Mouse (Mus musculus): Measurements from ENCODE around the gene Pigk. TPM values are rescaled to one million over a fixed set of nuclear protein-coding genes. Genes with fewer than 3 reads are reported as not detected.
A peak's percentile ranks its signal among the peaks of the same experiment; 100 is the strongest.
"Not testable (repeated sequence)": the region's sequence is repeated elsewhere in the genome, so short reads cannot be mapped to it uniquely, and the experiment has no call there.

The Pigk gene
- polyA plus RNA-seq, 1 experiment from 2014 or later = 47.2 TPM

GRCm38 (mm10) chr3:152699261-152699660 lies 14.6 kb upstream of the Pigk start:
- Histone ChIP-seq H3K4me3 (replicated peaks) (no peak overlapping the region), H3K27ac (replicated peaks) (no peak overlapping the region), H3K4me2 (no peak overlapping the region), H3K36me3 (no peaks in the 10 kb centered on the region), H3K9ac (replicated peaks) (no peak overlapping the region), H3K4me1 (no peaks in the 10 kb centered on the region), H3K9me3 (replicated peaks) (no peaks in the 10 kb centered on the region), H3K27me3 (replicated peaks) (no peaks in the 10 kb centered on the region)
- WGBS = 66% methylated on average over 8 of the region's 8 CpGs
- no peak for ATAC-seq (ENCODE audit: low FRiP score)

- not testable (repeated sequence) for H3K27ac ChIP-seq (replicated peaks); ATAC-seq (ENCODE audit: low FRiP score); H3K27me3 ChIP-seq (replicated peaks); H3K4me1 ChIP-seq; H3K9ac ChIP-seq (replicated peaks); H3K9me3 ChIP-seq (replicated peaks); H3K4me3 ChIP-seq (replicated peaks); H3K4me2 ChIP-seq; H3K36me3 ChIP-seq
- WGBS = 91% methylated on average over 8 of the region's 8 CpGs
These were observed 12.4 kb upstream of the Pigk start for GRCm38 (mm10) chr3:152701536-152701935.

GRCm38 (mm10) chr3:152702274-152702843 lies 11.5 kb upstream of the Pigk start:
- no peak; the same call in 1 of the 2 replicates for ATAC-seq (ENCODE audit: low FRiP score)

GRCm38 (mm10) chr3:152705826-152706225 lies 8.1 kb upstream of the Pigk start:
- no peaks in the 10 kb centered on the region for H3K27me3 ChIP-seq (replicated peaks)
- 69% methylated on average over 5 of the region's 5 CpGs for WGBS
- H3K36me3 ChIP-seq = no peaks in the 10 kb centered on the region
- H3K27ac ChIP-seq (replicated peaks) = no peak overlapping the region
- no peaks in the 10 kb centered on the region for H3K9me3 ChIP-seq (replicated peaks)
- no peak overlapping the region for H3K4me2 ChIP-seq
- H3K9ac ChIP-seq (replicated peaks) = no peak overlapping the region
- no peak overlapping the region for H3K4me3 ChIP-seq (replicated peaks)
- ATAC-seq (ENCODE audit: low FRiP score) = no peak
- no peaks in the 10 kb centered on the region for H3K4me1 ChIP-seq

More at GRCm38 (mm10) chr3:152702274-152702843, 11.5 kb upstream of the Pigk start:
- no peaks in the 10 kb centered on the region for H3K4me1 ChIP-seq
- no peaks in the 10 kb centered on the region for H3K36me3 ChIP-seq
- peak overlapping the region; percentile 21; the same call in 1 of the 2 replicates for H3K4me3 ChIP-seq (replicated peaks)
- H3K27me3 ChIP-seq (replicated peaks) = no peaks in the 10 kb centered on the region
- H3K4me2 ChIP-seq = peak overlapping the region; percentile 35
- WGBS = 52% methylated on average over 8 of the region's 8 CpGs
- no peak overlapping the region for H3K9ac ChIP-seq (replicated peaks)
- no peak overlapping the region for H3K27ac ChIP-seq (replicated peaks)
- H3K9me3 ChIP-seq (replicated peaks) = no peaks in the 10 kb centered on the region

GRCm38 (mm10) chr3:152706901-152707300 lies 7.0 kb upstream of the Pigk start:
- Histone ChIP-seq H3K9ac (replicated peaks) (no peak overlapping the region), H3K4me2 (no peak overlapping the region), H3K4me3 (replicated peaks) (no peak overlapping the region), H3K27ac (replicated peaks) (no peak overlapping the region), H3K27me3 (replicated peaks) (no peaks in the 10 kb centered on the region), H3K36me3 (no peaks in the 10 kb centered on the region), H3K9me3 (replicated peaks) (no peaks in the 10 kb centered on the region), H3K4me1 (no peaks in the 10 kb centered on the region)
- ATAC-seq (ENCODE audit: low FRiP score) = no peak
- 81% methylated on average over 2 of the region's 2 CpGs for WGBS

- H3K4me3 ChIP-seq (replicated peaks) = no peak overlapping the region
- H3K9ac ChIP-seq (replicated peaks) = no peak overlapping the region
- H3K4me1 ChIP-seq = no peaks in the 10 kb centered on the region
- no peaks in the 10 kb centered on the region for H3K36me3 ChIP-seq
- H3K27me3 ChIP-seq (replicated peaks) = no peaks in the 10 kb centered on the region
- no peak overlapping the region for H3K4me2 ChIP-seq
- H3K9me3 ChIP-seq (replicated peaks) = no peaks in the 10 kb centered on the region
- no peak for ATAC-seq (ENCODE audit: low FRiP score)
- no peak overlapping the region for H3K27ac ChIP-seq (replicated peaks)
- WGBS = 85% methylated on average over 5 of the region's 5 CpGs
These were observed 6.5 kb upstream of the Pigk start for GRCm38 (mm10) chr3:152707321-152707823.

- Histone ChIP-seq H3K27me3 (replicated peaks) (no peaks in the 10 kb centered on the region), H3K9ac (replicated peaks) (no peak overlapping the region), H3K4me2 (no peak overlapping the region), H3K9me3 (replicated peaks) (no peaks in the 10 kb centered on the region), H3K4me3 (replicated peaks) (no peak overlapping the region), H3K27ac (replicated peaks) (no peak overlapping the region), H3K4me1 (peaks cover 6% of the 10 kb centered on the region), H3K36me3 (no peaks in the 10 kb centered on the region)
- ATAC-seq (ENCODE audit: low FRiP score) = no peak
- 85% methylated on average over 3 of the region's 3 CpGs for WGBS
These were observed 4.0 kb upstream of the Pigk start for GRCm38 (mm10) chr3:152709936-152710335.

- Histone ChIP-seq H3K9me3 (replicated peaks) (no peaks in the 10 kb centered on the region), H3K27ac (replicated peaks) (no peak overlapping the region), H3K27me3 (replicated peaks) (no peaks in the 10 kb centered on the region), H3K4me2 (no peak overlapping the region), H3K4me3 (replicated peaks) (no peak overlapping the region), H3K36me3 (no peaks in the 10 kb centered on the region), H3K4me1 (peaks cover 11% of the 10 kb centered on the region), H3K9ac (replicated peaks) (no peak overlapping the region)
- 79% methylated on average over 4 of the region's 4 CpGs for WGBS
- ATAC-seq (ENCODE audit: low FRiP score) = no peak
These were observed 943 bp upstream of the Pigk start for GRCm38 (mm10) chr3:152712957-152713356.

GRCm38 (mm10) chr3:152721301-152721700 lies 7.4 kb downstream of the Pigk start:
- ATAC-seq (ENCODE audit: low FRiP score) = no peak
- no peak overlapping the region for H3K4me3 ChIP-seq (replicated peaks)
- no peak overlapping the region for H3K27ac ChIP-seq (replicated peaks)
- H3K9ac ChIP-seq (replicated peaks) = no peak overlapping the region
- no peaks in the 10 kb centered on the region for H3K9me3 ChIP-seq (replicated peaks)
- H3K36me3 ChIP-seq = peaks cover 10% of the 10 kb centered on the region; the same call in 1 of the 2 replicates
- H3K27me3 ChIP-seq (replicated peaks) = no peaks in the 10 kb centered on the region
- no peaks in the 10 kb centered on the region for H3K4me1 ChIP-seq
- 91% methylated on average over 6 of the region's 6 CpGs for WGBS
- H3K4me2 ChIP-seq = no peak overlapping the region

- H3K4me1 ChIP-seq = no peaks in the 10 kb centered on the region
- 59% methylated on average over 3 of the region's 3 CpGs for WGBS
- ATAC-seq (ENCODE audit: low FRiP score) = no peak
- no peak overlapping the region for H3K9ac ChIP-seq (replicated peaks)
- H3K36me3 ChIP-seq = peaks cover 10% of the 10 kb centered on the region; the same call in 1 of the 2 replicates
- H3K4me2 ChIP-seq = no peak overlapping the region
- H3K27ac ChIP-seq (replicated peaks) = no peak overlapping the region
- H3K27me3 ChIP-seq (replicated peaks) = no peaks in the 10 kb centered on the region
- no peaks in the 10 kb centered on the region for H3K9me3 ChIP-seq (replicated peaks)
- no peak overlapping the region for H3K4me3 ChIP-seq (replicated peaks)
These were observed 8.9 kb downstream of the Pigk start for GRCm38 (mm10) chr3:152722836-152723235.

- no peaks in the 10 kb centered on the region for H3K27me3 ChIP-seq (replicated peaks)
- H3K27ac ChIP-seq (replicated peaks) = no peak overlapping the region
- H3K9ac ChIP-seq (replicated peaks) = no peak overlapping the region
- 92% methylated on average over 9 of the region's 9 CpGs for WGBS
- H3K36me3 ChIP-seq = peaks cover 10% of the 10 kb centered on the region; the same call in 1 of the 2 replicates
- H3K4me2 ChIP-seq = no peak overlapping the region
- no peak overlapping the region for H3K4me3 ChIP-seq (replicated peaks)
- H3K9me3 ChIP-seq (replicated peaks) = no peaks in the 10 kb centered on the region
- no peak for ATAC-seq (ENCODE audit: low FRiP score)
- no peaks in the 10 kb centered on the region for H3K4me1 ChIP-seq
These were observed 10.5 kb downstream of the Pigk start for GRCm38 (mm10) chr3:152724446-152724845.

- Histone ChIP-seq H3K4me1 (no peaks in the 10 kb centered on the region), H3K27me3 (replicated peaks) (no peaks in the 10 kb centered on the region), H3K4me2 (no peak overlapping the region), H3K27ac (replicated peaks) (no peak overlapping the region), H3K36me3 (peaks cover 5% of the 10 kb centered on the region; the same call in 1 of the 2 replicates), H3K9ac (replicated peaks) (no peak overlapping the region), H3K9me3 (replicated peaks) (no peaks in the 10 kb centered on the region), H3K4me3 (replicated peaks) (no peak overlapping the region)
- ATAC-seq (ENCODE audit: low FRiP score) = no peak
- 61% methylated on average over 6 of the region's 6 CpGs for WGBS
These were observed 14.3 kb downstream of the Pigk start for GRCm38 (mm10) chr3:152728238-152728637.

Data from neural tube, embryonic 15.5 days (tissue).